Mouse (Mus musculus) embryonic fibroblast, embryonic 13.5 days (primary cell): ENCODE measurements at regions not wholly inside any gene's neighbourhood (a gene's known extent, or its start where the extent isn't known, plus 50 kb on each side); places are given as distances from the start of the nearest gene placed in this dataset.

Source experiments
- CTCF ChIP-seq: IDR thresholded peaks from 2 replicates; pipeline ENCODE4 v1.5.1; 2011; ENCODE audit warnings: mild to moderate bottlenecking, control low read depth, low read length, moderate library complexity, borderline replicate concordance; ENCODE audit not compliant: insufficient read depth
- POLR2A ChIP-seq: IDR thresholded peaks from 2 replicates; pipeline ENCODE4 v1.6.1; 2011; ENCODE audit warnings: low read depth, mild to moderate bottlenecking, control low read depth, low read length, moderate library complexity

GRCm38 (mm10) chr12:79936698-79937097, 176.1 kb downstream of the Zfp36l1 start:
- TF ChIP-seq CTCF: no peak
- TF ChIP-seq POLR2A: no peak
